Mouse (Mus musculus) thymus, adult 2 months (tissue): ENCODE measurements around the gene Anks3.

ENCODE experiments used
- CTCF ChIP-seq: fragments of 200-500 bp; IDR thresholded peaks from 2 replicates; pipeline ENCODE4 v1.5.1; 2012; ENCODE audit warnings: mild to moderate bottlenecking, control low read depth, low read length, moderate library complexity, borderline replicate concordance; ENCODE audit not compliant: control insufficient read depth, poor library complexity, insufficient read depth; ENCODE audit errors: extremely low read depth
- POLR2A ChIP-seq: fragments of 200-500 bp; IDR thresholded peaks from 2 replicates; pipeline ENCODE4 v1.6.1; 2012; ENCODE audit warnings: mild to moderate bottlenecking, low read length, control low read depth, moderate library complexity; ENCODE audit not compliant: control insufficient read depth, poor library complexity, insufficient read depth; ENCODE audit errors: extremely low read depth

DNA sequence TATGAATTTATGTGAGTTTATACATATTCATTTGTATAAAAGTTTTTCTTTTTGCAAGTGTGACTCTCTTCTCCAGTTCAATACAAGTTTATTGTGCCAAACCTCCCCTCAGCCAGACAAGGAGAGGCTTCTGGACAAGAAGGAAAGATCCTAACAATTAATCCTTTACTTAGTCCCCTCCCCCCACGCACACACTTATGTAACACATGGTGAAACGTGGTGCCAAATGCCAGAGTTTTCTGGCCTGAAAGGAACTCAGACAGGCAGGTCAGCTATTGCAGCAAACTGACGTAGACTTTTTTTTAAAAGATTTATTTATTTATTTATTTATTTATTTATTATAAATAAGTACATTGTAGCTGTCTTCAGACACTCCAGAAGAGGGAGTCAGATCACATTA lies 36.6 kb upstream of the Anks3 start:
- TF ChIP-seq CTCF = no peak
- no peak for TF ChIP-seq POLR2A
